Mouse (Mus musculus): ENCODE results near the gene Lztr1.

Lztr1 gene

GRCm38 (mm10) chr16:17558811-17559210 lies 50.3 kb downstream of the Lztr1 start:
- peak; percentile 14 for DNase-seq

DNA sequence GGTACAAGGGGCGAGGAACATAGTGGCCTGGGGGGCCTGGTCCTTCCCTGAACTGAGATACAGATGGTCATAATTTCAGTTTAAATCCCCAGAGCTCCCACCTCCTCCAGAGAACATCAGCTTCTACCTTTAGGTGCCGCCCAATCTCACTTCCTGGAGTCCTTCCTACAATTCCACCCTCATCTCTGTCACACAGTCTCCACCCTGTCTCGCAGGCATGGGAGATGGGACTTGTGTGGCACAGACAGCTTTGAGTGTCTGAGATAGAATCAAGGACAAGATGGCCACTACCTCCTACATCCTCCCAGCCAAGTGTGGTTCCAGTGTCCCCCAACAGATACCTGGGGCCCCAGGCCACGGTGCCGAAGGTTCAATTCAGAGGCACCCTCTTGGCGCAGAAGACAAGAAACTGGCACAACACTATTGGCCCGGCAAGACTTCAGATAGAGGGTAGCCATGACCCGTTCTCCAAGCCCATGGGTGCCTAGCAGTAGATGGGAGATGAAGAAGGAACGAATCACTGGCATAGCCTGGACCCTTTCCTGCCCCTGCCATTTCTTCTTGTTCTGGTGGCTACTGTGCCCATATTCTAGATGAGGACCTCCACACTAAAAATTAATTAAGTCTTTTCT lies 51.0 kb downstream of the Lztr1 start:
- DNase-seq = no peak

DNA sequence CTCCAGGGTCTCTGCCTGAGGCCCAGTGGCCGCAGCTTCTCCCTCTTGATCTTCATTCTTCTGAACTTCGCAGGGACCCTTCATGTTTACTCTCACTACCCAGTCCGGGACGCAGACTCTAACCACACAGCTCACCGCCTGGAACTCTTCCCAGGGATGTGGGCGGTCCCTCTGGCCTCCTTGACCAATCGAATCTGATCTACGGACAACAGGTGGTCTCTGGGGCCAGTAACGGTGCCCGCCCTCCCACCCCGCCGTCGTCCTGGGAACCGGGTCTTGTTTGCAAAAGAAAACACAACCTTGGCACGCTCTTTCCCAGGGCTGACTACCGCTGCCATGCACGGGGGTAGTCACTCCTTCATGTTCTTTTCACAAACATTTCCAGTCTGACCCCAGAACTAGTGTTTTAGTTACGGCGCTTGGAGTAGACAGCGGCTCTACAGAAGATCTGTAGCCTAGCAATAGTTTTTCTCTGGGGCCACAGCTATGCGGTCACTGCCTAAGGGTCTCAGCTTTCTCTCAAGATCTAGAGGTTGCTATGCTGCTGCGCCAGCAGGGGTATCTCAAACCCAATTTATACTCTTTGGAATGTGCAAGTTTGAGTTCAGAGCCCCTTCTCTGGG lies 52.8 kb downstream of the Lztr1 start, which contains the start of gene Lrrc74b:
Lrrc74b (minus strand) TSS at position 120 of the 623 bp plus-strand sequence.
- DNase-seq = peak; percentile 89

- DNase-seq = peak; percentile 56
Observed at GRCm38 (mm10) chr16:17561751-17562208, 53.3 kb downstream of the Lztr1 start, which contains the start of gene P2rx6. TSS of gene P2rx6 (plus strand) at chr16:17561885.

- no peak for DNase-seq
Observed at GRCm38 (mm10) chr16:17563580-17563979, 55.1 kb downstream of the Lztr1 start.

GRCm38 (mm10) chr16:17564221-17564620 lies 55.7 kb downstream of the Lztr1 start:
- no peak for DNase-seq

- no peak for DNase-seq
Observed at GRCm38 (mm10) chr16:17564771-17565170, 56.3 kb downstream of the Lztr1 start.

DNA sequence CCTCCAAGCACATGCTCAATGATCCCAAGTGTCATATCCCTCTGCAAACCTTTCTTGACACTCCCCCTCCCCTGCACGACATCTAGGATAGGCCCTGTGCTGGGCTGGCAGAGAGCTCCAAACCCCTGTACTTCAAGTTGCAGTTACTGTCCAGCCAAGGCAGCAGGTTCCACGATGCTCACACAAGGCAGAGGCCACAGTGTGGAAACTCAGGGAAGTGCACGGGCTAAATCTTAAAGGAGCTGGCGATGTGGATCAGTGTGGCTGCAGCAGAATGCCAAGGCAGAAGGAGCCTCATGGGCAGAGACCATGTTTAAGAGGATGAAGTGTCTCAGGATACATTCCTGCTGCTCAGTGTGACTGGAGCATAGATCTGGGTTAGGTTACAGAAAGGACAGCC lies 57.7 kb downstream of the Lztr1 start:
- DNase-seq = no peak

All from lung, postnatal 36 days (tissue).